Comparison of ENCODE assay signal across 9 mouse cellular contexts in the genomic region with DNA sequence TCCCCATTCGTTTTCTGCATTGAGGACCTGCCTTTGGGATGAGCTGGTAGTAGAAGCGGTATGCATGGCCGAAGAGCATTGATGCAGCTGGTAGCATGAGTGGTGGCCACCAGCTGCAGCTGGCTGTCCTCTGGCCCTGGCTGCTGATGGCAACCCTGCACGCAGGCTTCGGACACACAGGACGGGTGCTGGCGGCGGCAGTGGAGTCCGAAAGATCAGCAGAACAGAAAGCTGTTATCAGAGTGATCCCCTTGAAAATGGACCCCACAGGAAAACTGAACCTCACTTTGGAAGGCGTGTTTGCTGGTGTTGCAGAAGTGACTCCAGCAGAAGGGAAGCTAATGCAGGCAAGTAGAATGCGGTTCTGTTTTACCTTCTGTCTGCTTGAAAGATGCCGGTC. TPM values are rescaled to one million over a fixed set of nuclear protein-coding genes. Genes with fewer than 3 reads are reported as not detected.
A peak's percentile ranks its signal among the peaks of the same experiment; 100 is the strongest.
DNase-seq lines count a peak whose midpoint lies in the region; ATAC-seq and TF ChIP-seq lines count a peak whose summit lies in the region.
"Had no signal": no experiment of that assay in that cellular context is flagged by ENCODE, and none has a peak within 500 bp of the region (broad histone marks: within the 10 kb centered on the region; RNA-seq: fewer than 3 reads in every experiment).

No protein-coding gene starts in this region.

- peaks cover 21% of the 10 kb centered on the region for H3K27me3 ChIP-seq in erythroblast, embryonic 14.5 days (ENCODE audit: control insufficient read depth)
- no peaks in the 10 kb centered on the region; the same call in 1 of the 2 replicates for H3K27me3 ChIP-seq in embryonic facial prominence, embryonic 15.5 days
- H3K27me3 ChIP-seq in lung, postnatal 0 days (replicated peaks; ENCODE audit: insufficient read depth, low read length), result no peaks in the 10 kb centered on the region

- TF ChIP-seq CTCF in left cerebral cortex, adult 2 months (IDR thresholded peaks at IDR 0.05), result no peak
- TF ChIP-seq CTCF in lung, postnatal 0 days (IDR thresholded peaks at IDR 0.05), result no peak

- no peak for DNase-seq in left cerebral cortex, adult 2 months (ENCODE audit: extremely low spot score in 1 of 2, low spot score in 2 of 2)
- no peak for DNase-seq in left cerebral cortex, postnatal 10 days (ENCODE audit: extremely low spot score in 1 of 2, low spot score in 2 of 2)
- DNase-seq in lung, postnatal 0 days (ENCODE audit: low spot score), result no peak
- no peak for DNase-seq in thymus, postnatal 36 days
- DNase-seq in T-cell, adult 2 months (ENCODE audit: low spot score), result no peak
- DNase-seq: heart, postnatal 4 days had no signal

- ATAC-seq in erythroblast, adult 5-6 weeks (replicated peaks; ENCODE audit: low FRiP score, poor library complexity, severe bottlenecking), result no peak
- no peak for ATAC-seq in embryonic facial prominence, embryonic 15.5 days (ENCODE audit: insufficient number of reproducible peaks, low FRiP score, low TSS enrichment, low read depth)
- ATAC-seq in lung, postnatal 0 days, result no peak

- peak overlapping the region; percentile 42 for H3K4me3 ChIP-seq in erythroblast, embryonic 14.5 days (replicated peaks)
- 0 out of 2 replicates have a peak overlapping the region, but pooled peaks have one; percentile 16 for H3K4me3 ChIP-seq in left cerebral cortex, adult 2 months
- H3K4me3 ChIP-seq in embryonic facial prominence, embryonic 15.5 days (replicated peaks), result peak overlapping the region; percentile 49
- H3K4me3 ChIP-seq in lung, postnatal 0 days (ENCODE audit: low read depth, low read length), result peak overlapping the region; percentile 39

- intact Hi-C loops in left cerebral cortex, adult 2 months (cut with DNase I), result no loop called here
- intact Hi-C loops in left cerebral cortex, postnatal 10 days (cut with DNase I), result loop anchor here (5.0 kb wide), 2 partner anchors 73 to 153 kb away; a partner anchor contains a TSS

- no peaks in the 10 kb centered on the region for H3K36me3 ChIP-seq in erythroblast, embryonic 14.5 days (ENCODE audit: control insufficient read depth)
- H3K36me3 ChIP-seq in embryonic facial prominence, embryonic 15.5 days, result no peaks in the 10 kb centered on the region
- H3K36me3 ChIP-seq in lung, postnatal 0 days (ENCODE audit: insufficient read depth, low read length), result no peaks in the 10 kb centered on the region

- no peak overlapping the region for H3K9ac ChIP-seq in embryonic facial prominence, embryonic 15.5 days
- peak overlapping the region; percentile 19; the same call in 1 of the 2 replicates for H3K9ac ChIP-seq in lung, postnatal 0 days (replicated peaks; ENCODE audit: low read depth)

- H3K27ac ChIP-seq in left cerebral cortex, adult 2 months, result no peak overlapping the region
- H3K27ac ChIP-seq in embryonic facial prominence, embryonic 15.5 days (replicated peaks), result no peak overlapping the region
- 0 out of 2 replicates have a peak overlapping the region, but pooled peaks have one; percentile 5 for H3K27ac ChIP-seq in lung, postnatal 0 days (ENCODE audit: low read length)

- no peak for TF ChIP-seq EP300 in lung, postnatal 0 days (IDR thresholded peaks at IDR 0.05)

- WGBS in embryonic facial prominence, embryonic 15.5 days, result 61% methylated on average over 12 of the region's 12 CpGs
- 62% methylated on average over 12 of the region's 12 CpGs for WGBS in lung, postnatal 0 days

- no peaks in the 10 kb centered on the region for H3K9me3 ChIP-seq in erythroblast, embryonic 14.5 days (ENCODE audit: control insufficient read depth, low read length)
- H3K9me3 ChIP-seq in embryonic facial prominence, embryonic 15.5 days (replicated peaks), result no peaks in the 10 kb centered on the region
- H3K9me3 ChIP-seq in lung, postnatal 0 days (ENCODE audit: low read length), result no peaks in the 10 kb centered on the region

- peak overlapping the region; percentile 33 for H3K4me2 ChIP-seq in embryonic facial prominence, embryonic 15.5 days (replicated peaks)
- peak overlapping the region; percentile 54 for H3K4me2 ChIP-seq in lung, postnatal 0 days (replicated peaks; ENCODE audit: low read depth, low read length)

- peaks cover 12% of the 10 kb centered on the region for H3K4me1 ChIP-seq in erythroblast, embryonic 14.5 days (ENCODE audit: control insufficient read depth)
- H3K4me1 ChIP-seq in embryonic facial prominence, embryonic 15.5 days, result no peaks in the 10 kb centered on the region
- H3K4me1 ChIP-seq in lung, postnatal 0 days (ENCODE audit: insufficient read depth, low read depth, low read length), result no peaks in the 10 kb centered on the region

RNA-seq across cellular contexts. Expression of a gene that starts 2.0 kb away (rescaled TPM):
- polyA plus RNA-seq in erythroblast, embryonic 14.5 days (2012), result 0.08 and 0.64 TPM in 2 replicates
- not detected in 2 replicates for total RNA-seq in erythroblast, adult 5-6 weeks (2015; ENCODE audit: low replicate concordance)
- 0.98 and 1.0 TPM in 2 replicates for total RNA-seq in erythroblast, adult 5-6 weeks (2017; ENCODE audit: low replicate concordance)
- total RNA-seq in left cerebral cortex, adult 2 months (2021), result 1 to 10 TPM; 1.7 to 2.8 TPM
- 1 to 10 TPM; 2.3 to 3.2 TPM for total RNA-seq in left cerebral cortex, postnatal 10 days (2021)
- polyA plus RNA-seq in embryonic facial prominence, embryonic 15.5 days (2015; fragmentation: Nextera tagmentation; extraction: Ambion mirVana), result 8.7 and 9.2 TPM in 2 replicates
- polyA plus RNA-seq in lung, postnatal 0 days (2015; fragmentation: Nextera tagmentation; extraction: Ambion mirVana), result 4.6 and 6.6 TPM in 2 replicates

RNA-seq across cellular contexts. Expression of a gene that starts 47.6 kb away (rescaled TPM):
- not detected in 2 replicates for polyA plus RNA-seq in erythroblast, embryonic 14.5 days (2012)
- total RNA-seq in erythroblast, adult 5-6 weeks (2015; ENCODE audit: low replicate concordance), result 0.38 TPM in 1 of 2 replicates, not detected in the other
- not detected in 2 replicates for total RNA-seq in erythroblast, adult 5-6 weeks (2017; ENCODE audit: low replicate concordance)
- total RNA-seq in left cerebral cortex, adult 2 months (2021), result under 1 TPM; 0.54 to 0.77 TPM
- under 1 TPM; 0.24 to 0.56 TPM for total RNA-seq in left cerebral cortex, postnatal 10 days (2021)
- polyA plus RNA-seq in embryonic facial prominence, embryonic 15.5 days (2015; fragmentation: Nextera tagmentation; extraction: Ambion mirVana), result 0.25 and 0.35 TPM in 2 replicates
- polyA plus RNA-seq in lung, postnatal 0 days (2015; fragmentation: Nextera tagmentation; extraction: Ambion mirVana), result 0.05 and 0.11 TPM in 2 replicates
